Mouse (Mus musculus): ENCODE measurements around the gene Nectin4.

Gene Nectin4

GRCm38 (mm10) chr1:171412001-171412441 lies 42.1 kb downstream of the Nectin4 start:
- DNase-seq (ENCODE audit: inconsistent ontology term): peak; percentile 34

- DNase-seq (ENCODE audit: inconsistent ontology term): peak; percentile 52
Observed at GRCm38 (mm10) chr1:171412446-171412845, 42.5 kb downstream of the Nectin4 start.

DNA sequence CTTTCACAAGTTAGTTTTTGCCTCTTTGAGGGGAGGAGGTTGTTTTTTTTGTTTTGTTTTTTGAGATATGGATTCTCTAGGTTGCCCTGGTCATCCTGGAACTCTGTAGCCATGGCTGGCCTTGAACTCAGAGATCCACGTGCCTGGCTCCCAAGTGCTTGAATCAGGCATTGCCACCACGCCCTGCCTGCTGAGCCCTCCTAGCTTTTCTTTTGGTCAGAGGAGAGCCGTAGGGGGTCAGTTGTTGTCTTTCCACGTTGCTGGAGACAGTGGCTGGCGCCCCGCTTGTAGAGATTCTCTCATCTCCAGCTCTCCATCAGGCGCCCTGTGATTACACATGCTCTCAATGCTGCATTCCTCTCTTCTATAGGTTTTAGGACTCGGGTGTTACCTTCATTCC lies 43.7 kb downstream of the Nectin4 start:
- DNase-seq (ENCODE audit: inconsistent ontology term): no peak

GRCm38 (mm10) chr1:171418660-171419059 lies 48.8 kb downstream of the Nectin4 start, which contains the start of gene Tstd1:
Gene Tstd1 (plus strand): TSS chr1:171418872.
- no peak for DNase-seq (ENCODE audit: inconsistent ontology term)

DNA sequence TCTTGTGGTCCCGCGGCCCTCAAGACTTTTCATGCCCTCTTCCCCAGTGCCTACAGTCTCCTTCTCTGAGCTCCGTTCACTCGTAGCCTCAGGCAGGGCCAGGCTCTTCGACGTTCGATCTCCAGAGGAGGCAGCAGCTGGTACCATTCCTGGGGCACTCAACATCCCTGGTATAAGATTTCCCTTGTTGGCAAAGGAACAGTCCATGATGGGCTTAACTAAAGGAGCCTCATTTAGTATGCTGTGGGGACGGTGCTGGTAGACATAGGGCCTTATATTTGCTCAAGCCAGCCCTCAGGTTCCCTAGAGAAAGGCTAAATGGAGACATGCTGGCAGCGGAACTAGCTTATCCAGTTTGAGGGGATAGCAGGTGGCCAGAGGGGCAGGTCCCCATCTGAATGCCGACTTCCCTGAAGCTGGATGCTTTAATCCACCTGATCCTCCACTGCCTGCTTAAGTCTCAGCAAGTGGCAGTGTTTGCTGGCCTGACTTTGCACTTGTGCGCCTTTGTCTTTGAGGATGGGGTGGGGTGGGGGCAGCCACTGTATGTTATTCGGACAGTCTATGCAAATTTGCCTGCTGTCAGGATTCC lies 49.5 kb downstream of the Nectin4 start:
- no peak for DNase-seq (ENCODE audit: inconsistent ontology term)

GRCm38 (mm10) chr1:171419905-171420304 lies 50.0 kb downstream of the Nectin4 start:
- no peak for DNase-seq (ENCODE audit: inconsistent ontology term)

GRCm38 (mm10) chr1:171422504-171423095 lies 52.7 kb downstream of the Nectin4 start:
- no peak for DNase-seq (ENCODE audit: inconsistent ontology term)

DNA sequence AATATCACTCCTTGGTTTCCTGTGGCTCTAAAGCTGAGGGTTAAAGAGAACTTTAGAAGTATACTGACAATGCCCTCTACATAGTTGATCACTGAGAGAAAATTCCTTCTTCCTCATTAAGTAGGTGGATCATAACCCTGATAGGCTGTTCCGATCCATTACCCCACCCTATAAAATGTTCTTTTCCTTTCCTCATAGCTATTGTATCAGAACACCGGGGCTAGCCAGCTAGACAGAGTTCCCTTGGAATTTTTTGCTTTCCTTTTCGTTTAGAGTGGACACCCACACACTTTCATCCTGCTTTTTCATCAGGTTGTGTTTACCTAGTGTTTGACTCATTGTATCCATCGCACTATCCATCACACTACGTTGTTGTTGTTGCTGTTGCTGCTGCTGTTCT lies 54.7 kb downstream of the Nectin4 start:
- DNase-seq (ENCODE audit: inconsistent ontology term): no peak

DNA sequence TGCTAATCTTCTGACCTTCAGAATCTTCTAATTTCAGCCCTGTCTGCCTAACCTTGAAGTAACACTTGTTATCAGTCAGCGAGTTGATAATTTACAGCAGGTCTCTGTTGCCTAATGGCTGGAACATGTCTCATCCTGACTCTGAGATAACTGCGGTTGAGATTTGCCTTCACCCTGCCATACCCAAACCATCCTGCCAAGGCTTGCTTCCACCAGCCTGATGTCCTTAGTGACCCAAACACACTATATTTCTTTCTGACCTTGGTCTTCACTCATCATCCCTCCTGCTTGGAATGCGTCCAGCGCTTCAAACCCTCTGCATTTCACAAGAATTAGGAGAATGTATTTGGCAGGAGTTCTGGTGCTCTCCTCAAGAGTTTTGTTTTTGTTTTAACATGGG lies 55.2 kb downstream of the Nectin4 start:
- peak; percentile 71 for DNase-seq (ENCODE audit: inconsistent ontology term)

DNA sequence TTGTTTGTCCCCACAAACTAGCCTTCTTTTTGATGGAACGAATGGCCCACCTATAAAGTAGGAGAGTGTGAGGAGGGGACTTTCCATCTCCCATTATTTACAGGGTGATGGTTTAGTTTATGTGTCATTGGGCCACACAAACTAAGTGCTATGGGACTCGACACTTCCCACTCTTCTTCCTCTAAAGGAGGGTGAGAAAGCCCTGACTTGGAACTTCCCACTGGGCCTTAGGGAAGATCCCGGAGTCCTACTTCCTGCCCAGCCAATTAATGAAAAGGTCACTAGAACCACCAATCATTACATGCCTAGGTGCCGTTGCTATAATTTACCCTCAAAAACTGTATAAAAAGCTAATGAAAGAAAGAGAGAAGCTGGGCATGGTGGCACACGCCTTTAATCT lies 62.3 kb downstream of the Nectin4 start:
- DNase-seq (ENCODE audit: inconsistent ontology term): no peak

- peak; percentile 89 for DNase-seq (ENCODE audit: inconsistent ontology term)
Observed at GRCm38 (mm10) chr1:171435288-171435814, 65.5 kb downstream of the Nectin4 start.

GRCm38 (mm10) chr1:171435974-171436373 lies 66.1 kb downstream of the Nectin4 start:
- DNase-seq (ENCODE audit: inconsistent ontology term): peak; percentile 25

DNA sequence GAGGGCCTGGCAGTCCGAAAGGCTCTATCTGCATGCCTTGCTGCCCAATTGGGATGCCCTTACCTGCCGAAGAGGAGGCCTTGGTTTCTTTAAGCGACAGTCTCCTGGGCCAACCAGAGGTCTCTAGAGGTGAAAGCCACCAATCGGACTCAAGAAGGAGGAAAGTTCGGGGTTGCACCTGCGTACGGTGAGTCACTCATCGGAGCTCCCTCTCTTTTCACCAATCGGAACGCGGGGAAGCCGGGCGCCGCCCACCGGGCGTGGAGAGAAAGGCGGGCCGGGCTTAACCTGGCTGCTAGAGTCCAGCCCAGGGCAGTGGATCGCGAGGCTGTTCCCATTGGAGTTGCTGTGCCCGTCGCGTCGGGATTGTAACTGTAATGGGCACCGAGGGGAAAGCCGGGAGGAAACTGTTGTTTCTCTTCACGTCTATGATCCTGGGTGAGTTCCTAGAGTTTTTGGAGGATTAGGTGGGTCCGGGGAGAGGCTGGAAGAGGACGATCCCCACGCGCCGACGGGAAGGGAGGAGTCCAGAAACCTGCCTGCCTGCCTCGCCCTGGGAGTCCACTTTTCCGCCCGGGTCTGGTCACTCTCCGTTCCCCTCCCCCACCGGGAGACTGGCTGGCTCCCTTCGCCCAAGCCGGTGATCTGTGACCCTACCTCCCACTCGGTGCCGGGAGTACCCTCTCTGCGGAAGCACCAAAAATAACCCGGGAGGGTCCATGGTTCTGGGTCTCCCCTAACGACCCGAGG lies 67.5 kb downstream of the Nectin4 start, which contains the start of gene F11r:
TSS of gene F11r (plus strand) at position 272 of the 750 bp plus-strand sequence.
- DNase-seq (ENCODE audit: inconsistent ontology term): peak; percentile 97

Measured in Muller cell, postnatal 12 days (primary cell).